Mouse (Mus musculus) bone marrow, adult 2 months (tissue): Measurements from ENCODE around the gene Nelfb.

Experiments used
- CTCF ChIP-seq: fragments of 200-500 bp; IDR thresholded peaks from 2 replicates; pipeline ENCODE4 v1.5.1; 2011; ENCODE audit warnings: low read length, control low read depth; ENCODE audit not compliant: control insufficient read depth, insufficient read depth
- POLR2A ChIP-seq: fragments of 200-500 bp; IDR thresholded peaks from 2 replicates; pipeline ENCODE4 v1.6.1; 2011; ENCODE audit warnings: low read depth, mild to moderate bottlenecking, control low read depth, low read length, borderline replicate concordance; ENCODE audit not compliant: control insufficient read depth

DNA sequence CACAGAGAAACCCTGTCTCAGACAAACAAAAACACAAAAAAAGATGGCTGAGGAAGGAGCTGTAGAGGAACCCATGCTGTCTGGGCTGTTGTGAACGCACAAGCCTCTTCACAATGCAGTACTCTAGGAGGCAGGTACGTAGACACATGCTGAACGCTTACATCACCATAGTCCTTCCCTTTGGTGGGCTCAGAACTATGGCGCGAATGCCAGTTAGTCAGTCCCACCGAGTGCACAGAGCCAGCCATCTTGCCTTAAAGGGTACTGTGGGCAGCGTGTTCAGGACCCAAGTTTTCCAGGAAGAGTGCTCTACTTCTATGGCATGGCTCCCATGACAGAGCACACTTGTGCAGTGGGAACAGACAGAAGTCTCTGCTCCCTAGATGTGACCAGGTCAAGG is 26.8 kb downstream of the Nelfb start:
- TF ChIP-seq CTCF: no peak
- no peak for TF ChIP-seq POLR2A
